Mouse (Mus musculus) T-helper 17 cell (primary cell): Measurements from ENCODE around the gene Fkbp1b.
"Not testable (repeated sequence)": the region's sequence is repeated elsewhere in the genome, so short reads cannot be mapped to it uniquely, and the experiment has no call there.

Experiments used
- in situ Hi-C, 2 experiments: fragments of 300-600 bp; cut with MboI, MseI; formaldehyde crosslinking; loops; 1 replicate in 1 of 2; 2 replicates in 1 of 2; pipeline ENCODE4 v1.15.1; 2025; ENCODE audit warnings: high pct_unique_total_duplicates in 2 of 2

Gene Fkbp1b

DNA sequence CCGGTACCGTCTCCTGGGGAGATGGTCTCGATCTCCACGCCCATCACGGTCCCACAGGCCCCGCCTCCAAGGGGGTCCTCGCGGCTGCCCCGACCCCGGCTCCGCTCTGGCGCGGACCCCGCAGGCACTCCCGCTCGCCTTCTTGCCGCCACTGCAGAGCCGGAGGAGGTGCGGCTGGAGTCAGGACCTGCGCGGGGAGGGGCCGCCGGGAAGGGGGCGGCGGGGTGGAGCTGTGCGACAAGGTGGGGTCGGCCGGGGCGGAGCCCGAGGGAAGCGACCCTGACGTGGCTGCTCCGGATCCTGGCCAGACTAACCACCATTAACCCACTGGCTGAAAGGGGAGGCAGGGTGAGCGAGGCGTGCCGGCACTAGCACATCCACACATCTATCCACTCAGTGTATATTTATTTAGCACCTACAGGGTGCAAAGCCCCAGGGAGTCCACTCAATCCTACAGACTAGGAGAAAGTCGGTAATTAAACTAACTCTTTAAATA lies at the start of gene Fkbp1b:
Fkbp1b (minus strand) TSS at position 200 of the 496 bp plus-strand sequence.
- in situ Hi-C loops, result loop anchor here in 1 of 2 experiments (5.0 kb wide), 2 partner anchors 69 to 71 kb away; no protein-coding TSS in a partner anchor

DNA sequence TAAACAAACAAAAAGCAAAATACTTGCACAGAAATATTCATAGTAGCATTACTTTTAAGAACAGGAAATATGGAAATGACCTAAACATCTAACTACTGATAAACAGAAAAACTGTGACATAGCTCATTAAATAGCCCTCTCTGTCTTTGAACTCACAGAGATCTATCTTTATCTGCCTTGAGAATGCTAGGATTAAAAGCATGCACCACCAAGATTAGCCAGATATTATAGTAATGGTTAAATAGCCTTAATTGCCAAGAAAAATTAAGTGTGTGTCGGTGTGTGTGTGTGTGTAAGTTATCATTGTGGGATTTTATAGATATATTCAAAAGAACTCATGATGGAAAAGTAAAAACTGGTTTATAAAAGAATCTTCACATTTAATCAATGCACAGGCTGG lies 48.5 kb upstream of the Fkbp1b start:
- in situ Hi-C loops, result no loop called here

DNA sequence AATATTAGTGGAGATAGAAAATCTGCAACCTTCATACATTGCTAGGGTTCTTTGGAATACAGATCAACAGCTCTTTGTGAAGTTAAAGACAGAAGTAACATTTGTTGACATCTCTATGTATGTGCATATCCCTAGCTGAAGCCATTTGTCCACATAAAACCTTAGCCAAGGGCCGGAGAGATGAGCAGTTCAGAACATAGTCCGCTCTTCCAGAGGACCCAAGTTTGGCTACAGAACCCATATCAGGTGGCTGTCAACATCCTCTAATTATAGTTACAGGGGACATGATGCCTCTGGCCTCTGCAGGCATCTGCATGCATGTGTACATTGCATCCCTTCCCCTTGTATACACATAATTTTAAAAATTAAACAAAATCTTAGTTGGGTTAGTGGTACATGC lies 47.9 kb upstream of the Fkbp1b start:
- in situ Hi-C loops, result no loop called here

DNA sequence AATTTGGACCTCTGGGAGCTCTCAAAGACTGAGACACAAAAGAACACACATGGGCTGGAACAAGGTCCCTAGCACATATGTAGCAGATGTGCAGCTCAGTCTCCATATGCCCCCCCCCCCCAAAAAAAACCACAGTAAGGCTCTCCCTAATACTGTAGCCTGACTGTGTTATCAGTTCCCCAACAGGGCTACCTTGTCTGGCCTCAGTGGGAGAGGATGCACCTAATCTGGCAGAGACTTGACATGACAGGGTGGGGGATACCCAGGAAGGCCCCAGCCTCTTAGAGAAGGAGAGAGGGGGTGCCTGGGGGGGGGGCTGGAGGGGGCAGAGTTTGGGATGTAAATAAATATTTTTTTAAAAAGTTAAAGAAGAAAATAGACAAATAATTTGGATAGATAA lies 47.3 kb upstream of the Fkbp1b start:
- in situ Hi-C loops, result no loop called here

- in situ Hi-C loops, result not testable (repeated sequence)
Measured at GRCm38 (mm10) chr12:4886581-4886980, 45.2 kb upstream of the Fkbp1b start.

GRCm38 (mm10) chr12:4885062-4885461 lies 43.7 kb upstream of the Fkbp1b start:
- in situ Hi-C loops, result no loop called here

DNA sequence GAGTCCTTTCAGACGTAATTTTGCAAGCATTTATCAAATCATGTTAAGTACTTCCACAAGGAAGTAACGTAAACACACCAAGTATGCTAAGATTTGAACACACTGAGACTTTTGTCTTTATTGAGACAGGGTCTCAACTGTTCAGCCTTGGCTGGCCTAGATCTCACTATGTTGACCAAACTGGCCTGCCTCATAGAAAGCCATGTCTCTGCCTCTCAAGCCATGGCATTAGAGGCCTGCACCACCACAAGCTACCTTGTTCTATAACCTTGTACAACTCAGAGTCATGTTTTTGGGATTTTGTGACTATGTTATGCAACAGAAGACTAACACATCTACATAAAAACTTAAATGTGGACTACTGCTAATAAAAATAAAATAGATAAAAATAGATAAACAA lies 40.7 kb upstream of the Fkbp1b start:
- in situ Hi-C loops, result no loop called here

- in situ Hi-C loops, result no loop called here
Measured at GRCm38 (mm10) chr12:4879048-4879447, 37.7 kb upstream of the Fkbp1b start.

DNA sequence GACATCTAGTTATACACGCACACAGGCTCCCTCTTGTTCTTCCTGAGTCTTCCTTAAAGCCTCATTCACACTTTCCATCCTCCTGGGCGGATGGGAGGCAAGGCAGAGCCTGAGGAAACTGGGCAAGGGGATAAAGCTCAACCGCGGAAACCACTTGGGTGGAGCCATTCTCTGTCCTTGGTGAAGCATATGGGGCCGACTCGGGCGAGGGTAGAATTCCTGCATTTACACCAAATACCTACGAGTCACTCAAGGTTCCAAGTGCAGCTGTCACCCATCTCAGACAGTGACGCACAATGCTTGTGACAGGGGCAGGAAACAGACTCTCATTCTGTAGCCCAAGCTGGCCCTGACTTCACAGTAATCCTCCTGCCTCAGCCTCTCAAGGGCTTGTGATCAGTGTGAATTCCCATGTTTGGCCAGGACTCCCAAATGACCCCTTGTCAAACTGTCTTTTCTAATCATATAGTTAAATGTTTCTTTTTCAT lies 36.9 kb upstream of the Fkbp1b start:
- in situ Hi-C loops, result no loop called here

- in situ Hi-C loops, result no loop called here
Measured at GRCm38 (mm10) chr12:4875623-4876022, 34.2 kb upstream of the Fkbp1b start.

DNA sequence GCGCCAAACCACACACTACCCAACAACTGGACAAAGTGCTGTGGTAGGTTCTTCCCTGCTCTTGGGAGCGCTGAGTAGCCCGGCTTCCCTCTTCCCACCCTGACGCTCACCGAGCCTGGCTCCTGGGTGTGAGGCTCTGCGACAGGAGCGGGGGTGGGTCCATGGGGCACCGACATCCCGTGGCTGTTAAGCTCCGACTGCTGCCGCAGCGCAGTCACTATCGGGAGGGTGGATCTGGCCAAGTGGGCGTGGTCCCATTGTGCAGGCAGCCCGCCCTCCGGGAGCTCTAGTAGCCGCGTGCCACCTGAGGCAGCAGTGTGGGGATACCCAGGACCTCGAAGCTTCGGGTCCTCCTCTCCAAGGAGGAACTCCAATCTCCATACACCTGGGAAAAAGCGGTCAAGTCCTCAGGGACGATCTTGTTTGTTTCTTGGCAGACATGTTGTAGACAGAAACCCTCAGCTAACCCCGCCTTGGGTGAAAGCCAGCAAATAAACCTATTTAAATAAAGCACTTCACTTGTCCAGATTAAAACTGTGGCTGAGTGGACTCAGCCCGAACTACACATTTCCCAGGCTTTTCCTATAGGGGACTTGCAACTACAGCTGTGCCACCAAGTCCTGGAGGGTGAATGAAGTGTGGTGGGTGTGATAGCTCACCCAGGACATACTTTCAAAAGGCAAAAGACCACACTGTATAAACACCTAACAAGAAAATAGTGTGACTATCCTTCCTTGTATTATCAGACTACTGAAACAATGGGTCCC lies 33.0 kb upstream of the Fkbp1b start, which contains the start of gene Mfsd2b:
Mfsd2b (minus strand) TSS at position 199 of the 767 bp plus-strand sequence.
- in situ Hi-C loops, result no loop called here

DNA sequence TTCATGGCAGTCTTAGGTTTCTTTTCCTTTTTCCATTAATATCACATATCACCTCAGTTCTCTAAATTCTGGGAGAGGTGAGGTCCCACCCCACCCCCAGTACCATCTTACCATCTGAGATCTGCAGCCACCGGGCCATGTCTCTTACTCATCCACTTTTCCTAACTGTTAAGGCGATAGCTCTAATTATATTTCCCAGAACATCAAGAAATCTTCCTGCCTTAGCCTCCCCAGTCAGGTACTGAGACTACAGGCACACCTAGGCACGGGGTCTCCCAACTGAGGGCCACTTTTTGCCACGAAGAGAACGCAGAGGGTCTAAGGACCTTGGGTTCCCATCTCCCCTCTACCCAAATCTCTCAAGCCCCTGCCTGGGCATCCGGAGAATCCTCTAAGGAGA lies 32.1 kb upstream of the Fkbp1b start:
- in situ Hi-C loops, result no loop called here

GRCm38 (mm10) chr12:4872983-4873477 lies 31.6 kb upstream of the Fkbp1b start:
- in situ Hi-C loops, result no loop called here

DNA sequence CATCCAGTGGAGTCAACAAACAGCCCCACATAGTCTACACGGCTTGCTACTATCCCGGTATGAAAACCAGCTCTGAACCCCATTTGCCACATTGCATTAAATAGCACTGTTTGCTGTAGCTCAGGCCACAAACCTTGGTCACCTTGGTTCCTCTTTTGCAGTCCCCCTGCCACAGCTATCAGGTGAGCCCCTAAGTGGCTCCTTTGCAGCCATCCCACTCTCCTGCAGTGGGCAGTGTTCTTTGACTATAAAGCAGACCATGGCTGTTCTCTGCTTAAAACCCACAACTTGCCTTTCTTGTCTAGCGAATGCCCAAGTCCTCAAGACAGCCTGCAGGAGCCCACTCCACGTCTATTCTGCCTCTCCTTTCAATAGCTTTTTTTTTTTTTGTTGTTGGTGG lies 30.9 kb upstream of the Fkbp1b start:
- in situ Hi-C loops, result no loop called here

- in situ Hi-C loops, result no loop called here
Measured at GRCm38 (mm10) chr12:4871260-4871659, 29.9 kb upstream of the Fkbp1b start.

- in situ Hi-C loops, result loop anchor here in 1 of 2 experiments (5.0 kb wide), 1 partner anchor 93 kb away; no protein-coding TSS in a partner anchor
Measured at GRCm38 (mm10) chr12:4868924-4869323, 27.5 kb upstream of the Fkbp1b start.

- in situ Hi-C loops, result no loop called here
Measured at GRCm38 (mm10) chr12:4864338-4864690, 22.9 kb upstream of the Fkbp1b start.

- in situ Hi-C loops, result no loop called here
Measured at GRCm38 (mm10) chr12:4863654-4864337, 22.4 kb upstream of the Fkbp1b start.

GRCm38 (mm10) chr12:4862672-4863071 lies 21.3 kb upstream of the Fkbp1b start:
- in situ Hi-C loops, result no loop called here

DNA sequence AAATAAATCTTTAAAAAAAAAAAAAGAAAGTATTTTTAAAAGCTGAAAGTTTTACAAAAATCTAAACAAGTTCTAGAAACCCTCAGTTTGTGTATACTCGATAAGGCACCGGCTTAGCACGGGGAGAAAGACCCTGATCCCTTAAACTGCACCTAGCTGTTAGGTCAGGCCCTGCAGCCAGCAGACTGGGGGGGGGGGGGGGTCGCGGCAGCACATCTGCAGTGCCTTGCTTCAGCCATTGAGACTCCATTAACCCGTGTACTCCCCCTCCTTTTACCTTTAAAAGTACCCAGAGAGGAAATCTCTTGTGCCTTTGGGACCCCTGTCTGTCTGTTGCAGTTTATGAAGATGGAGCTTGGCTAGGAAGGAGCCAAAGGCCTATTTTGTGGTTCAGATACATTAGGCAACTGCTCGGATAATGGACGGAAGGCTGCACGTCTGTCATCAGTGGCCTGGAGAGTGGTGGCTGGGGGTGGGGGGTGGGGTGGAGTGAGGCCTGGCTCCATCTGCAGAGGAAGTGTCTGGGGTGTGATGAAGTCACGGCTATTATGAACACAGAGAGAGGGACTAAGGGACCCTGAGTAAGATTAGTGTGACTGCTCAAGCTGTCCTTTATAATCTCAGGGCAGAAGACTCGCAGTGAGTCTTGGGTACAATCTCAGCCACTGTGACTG lies 18.0 kb upstream of the Fkbp1b start:
- in situ Hi-C loops, result no loop called here

- in situ Hi-C loops, result no loop called here
Measured at GRCm38 (mm10) chr12:4856834-4857233, 15.4 kb upstream of the Fkbp1b start.

- in situ Hi-C loops, result no loop called here
Measured at GRCm38 (mm10) chr12:4856160-4856559, 14.8 kb upstream of the Fkbp1b start.
